ENCODE assay signal across 19 mouse cellular contexts in the genomic region with DNA sequence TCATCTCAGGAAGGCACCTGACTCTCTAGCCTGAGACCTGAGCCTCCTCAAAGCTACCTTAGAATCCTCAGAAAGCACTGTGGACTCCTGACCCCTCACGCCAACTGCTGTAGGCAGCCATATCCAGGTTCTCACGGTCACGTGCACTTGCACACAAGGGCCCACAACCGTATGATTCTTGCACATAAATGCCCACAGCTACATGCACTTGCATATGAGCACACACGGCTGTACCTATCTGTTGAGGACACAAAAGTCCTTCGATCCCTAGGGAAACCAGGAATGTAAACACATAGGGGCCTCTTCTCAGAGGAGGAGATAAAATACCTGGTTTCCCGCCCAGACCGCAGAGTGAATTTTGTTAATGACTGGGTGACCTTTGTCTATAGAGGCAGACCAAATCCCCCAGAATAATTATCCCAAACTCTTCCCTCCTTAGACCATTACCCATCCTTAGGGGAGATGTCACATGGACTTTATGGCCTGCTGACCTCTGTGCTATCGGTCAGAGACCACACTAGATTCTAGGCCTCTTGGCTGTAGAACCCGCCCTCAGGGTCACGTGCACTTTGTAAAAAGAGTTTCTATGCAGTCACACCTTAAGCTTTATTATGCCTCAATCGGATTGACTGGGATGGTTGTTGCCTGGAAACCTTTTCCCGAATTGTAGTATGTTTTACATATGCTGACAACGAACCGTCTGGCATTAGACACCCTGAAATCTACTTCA. TPM values are rescaled to one million over a fixed set of nuclear protein-coding genes. Genes with fewer than 3 reads are reported as not detected.
DNase-seq lines count a peak whose midpoint lies in the region; ATAC-seq lines count a peak whose summit lies in the region.
"Had no signal": no experiment of that assay in that cellular context is flagged by ENCODE, and none has a peak within 500 bp of the region (broad histone marks: within the 10 kb centered on the region; RNA-seq: fewer than 3 reads in every experiment).

No protein-coding gene starts in this region.

- no peaks in the 10 kb centered on the region for H3K27me3 ChIP-seq in heart, embryonic 10.5 days (ENCODE audit: insufficient read depth, poor library complexity, severe bottlenecking)
- no peaks in the 10 kb centered on the region for H3K27me3 ChIP-seq in midbrain, embryonic 13.5 days
- H3K27me3 ChIP-seq in midbrain, embryonic 15.5 days (replicated peaks) = no peaks in the 10 kb centered on the region
- H3K27me3 ChIP-seq in limb, embryonic 12.5 days = no peaks in the 10 kb centered on the region
- H3K27me3 ChIP-seq: lung, embryonic 15.5 days had no signal

- no peak overlapping the region for H3K9ac ChIP-seq in midbrain, embryonic 13.5 days (replicated peaks)
- no peak overlapping the region for H3K9ac ChIP-seq in midbrain, embryonic 15.5 days
- no peak overlapping the region for H3K9ac ChIP-seq in limb, embryonic 12.5 days (replicated peaks)
- H3K9ac ChIP-seq: forebrain, postnatal 0 days; liver, embryonic 14.5 days; lung, embryonic 15.5 days had no signal

- H3K36me3 ChIP-seq in heart, embryonic 10.5 days = peaks cover 90% of the 10 kb centered on the region
- H3K36me3 ChIP-seq in midbrain, embryonic 13.5 days = peaks cover 99% of the 10 kb centered on the region
- peaks cover 57% of the 10 kb centered on the region for H3K36me3 ChIP-seq in midbrain, embryonic 15.5 days (replicated peaks)
- peaks cover 78% of the 10 kb centered on the region for H3K36me3 ChIP-seq in limb, embryonic 12.5 days
- H3K36me3 ChIP-seq: G1E had no signal

- H3K4me1 ChIP-seq in heart, embryonic 10.5 days = peaks cover 31% of the 10 kb centered on the region
- no peaks in the 10 kb centered on the region for H3K4me1 ChIP-seq in midbrain, embryonic 13.5 days (replicated peaks)
- no peaks in the 10 kb centered on the region for H3K4me1 ChIP-seq in midbrain, embryonic 15.5 days
- peaks cover 19% of the 10 kb centered on the region for H3K4me1 ChIP-seq in limb, embryonic 12.5 days (replicated peaks)

- ATAC-seq in midbrain, embryonic 13.5 days = no peak
- no peak for ATAC-seq in midbrain, embryonic 15.5 days (replicated peaks)
- ATAC-seq in limb, embryonic 12.5 days (ENCODE audit: insufficient number of reproducible peaks, insufficient read depth, low FRiP score, low TSS enrichment, low read depth) = no peak
- ATAC-seq: forebrain, postnatal 0 days; hindbrain, postnatal 0 days had no signal

- no peaks in the 10 kb centered on the region for H3K9me3 ChIP-seq in heart, embryonic 10.5 days
- H3K9me3 ChIP-seq in midbrain, embryonic 13.5 days = no peaks in the 10 kb centered on the region
- H3K9me3 ChIP-seq in midbrain, embryonic 15.5 days = no peaks in the 10 kb centered on the region
- no peaks in the 10 kb centered on the region for H3K9me3 ChIP-seq in limb, embryonic 12.5 days
- H3K9me3 ChIP-seq: G1E; lung, embryonic 15.5 days had no signal

- no peak overlapping the region for H3K4me2 ChIP-seq in midbrain, embryonic 13.5 days (replicated peaks)
- no peak overlapping the region for H3K4me2 ChIP-seq in midbrain, embryonic 15.5 days
- H3K4me2 ChIP-seq in limb, embryonic 12.5 days = no peak overlapping the region
- H3K4me2 ChIP-seq: lung, embryonic 15.5 days had no signal

- peak overlapping the region; percentile 57; the same call in 1 of the 2 replicates for H3K27ac ChIP-seq in heart, embryonic 10.5 days
- H3K27ac ChIP-seq in midbrain, embryonic 13.5 days = 0 out of 2 replicates have a peak overlapping the region, but pooled peaks have one; percentile 5
- H3K27ac ChIP-seq in midbrain, embryonic 15.5 days = no peak overlapping the region
- H3K27ac ChIP-seq in limb, embryonic 12.5 days = peak overlapping the region; percentile 31; the same call in 1 of the 2 replicates
- H3K27ac ChIP-seq: hindbrain, postnatal 0 days; liver, embryonic 14.5 days; lung, embryonic 15.5 days had no signal

- intact Hi-C loops in heart, postnatal 36 days (cut with DNase I) = no loop called here
- intact Hi-C loops in left cerebral cortex, postnatal 36 days (cut with DNase I) = no loop called here

- DNase-seq in heart, embryonic 10.5 days (ENCODE audit: low spot score) = no peak
- no peak for DNase-seq in heart, postnatal 36 days
- DNase-seq in left cerebral cortex, postnatal 36 days (ENCODE audit: low spot score in 2 of 2) = no peak
- no peak for DNase-seq in ovary, postnatal 36 days (ENCODE audit: low spot score)
- DNase-seq: cerebellum, adult 8-10 months; forebrain, postnatal 0 days; kidney, adult 8-10 months; kidney, postnatal 14 days; left cerebral cortex, postnatal 4 days; lung, postnatal 4 days; right cerebral cortex, adult 18-20 months had no signal

- H3K4me3 ChIP-seq in heart, embryonic 10.5 days = no peak overlapping the region
- H3K4me3 ChIP-seq in midbrain, embryonic 13.5 days (replicated peaks) = no peak overlapping the region
- H3K4me3 ChIP-seq in midbrain, embryonic 15.5 days = no peak overlapping the region
- H3K4me3 ChIP-seq in limb, embryonic 12.5 days (replicated peaks) = no peak overlapping the region
- H3K4me3 ChIP-seq: erythroblast, embryonic 14.5 days; lung, embryonic 15.5 days had no signal

- 88% methylated on average over 15 of the region's 15 CpGs for WGBS in heart, embryonic 10.5 days
- WGBS in midbrain, embryonic 13.5 days = 95% methylated on average over 15 of the region's 15 CpGs
- whole genome bisulfite sequencing in midbrain, embryonic 15.5 days = 93% methylated on average over 15 of the region's 15 CpGs
- WGBS in limb, embryonic 12.5 days = 90% methylated on average over 15 of the region's 15 CpGs

RNA-seq across cellular contexts. Expression of gene Gtf2ird1, which starts 58.9 kb away (rescaled TPM):
- 64.1 and 74.8 TPM in 2 replicates for polyA plus RNA-seq in heart, embryonic 10.5 days (2016; fragmentation: Nextera tagmentation; extraction: Ambion mirVana)
- 10 to 100 TPM; 23.4 to 26.9 TPM for total RNA-seq in heart, postnatal 36 days (2021)
- 89.6 and 96.6 TPM in 2 replicates for polyA plus RNA-seq in midbrain, embryonic 13.5 days (2015; fragmentation: Nextera tagmentation; extraction: Ambion mirVana)
- 89.0 and 90.2 TPM in 2 replicates for polyA plus RNA-seq in midbrain, embryonic 15.5 days (2015; fragmentation: Nextera tagmentation; extraction: Ambion mirVana)
- 149 and 178 TPM in 2 replicates for polyA plus RNA-seq in limb, embryonic 12.5 days (2016; fragmentation: Nextera tagmentation; extraction: Ambion mirVana)
- 10 to 100 TPM; 38.5 to 57.8 TPM for total RNA-seq in left cerebral cortex, postnatal 36 days (2021)
